8 mouse cellular contexts compared by ENCODE assay signal in genomic region chr7:82868309-82869230, GRCm38 (mm10). TPM values are rescaled to one million over a fixed set of nuclear protein-coding genes. Genes with fewer than 3 reads are reported as not detected.
DNase-seq lines count a peak whose midpoint lies in the region; ATAC-seq and TF ChIP-seq lines count a peak whose summit lies in the region.

No protein-coding gene starts in this region.

- no peak for ATAC-seq in embryonic facial prominence, embryonic 15.5 days (ENCODE audit: insufficient number of reproducible peaks, low FRiP score, low TSS enrichment, low read depth)
- no peak for ATAC-seq in heart, postnatal 0 days (ENCODE audit: insufficient read depth, low read depth)
- no peak for ATAC-seq in lung, embryonic 14.5 days (ENCODE audit: insufficient read depth)

- H3K4me2 ChIP-seq in embryonic facial prominence, embryonic 15.5 days (replicated peaks) = peak overlapping the region; percentile 94
- H3K4me2 ChIP-seq in heart, postnatal 0 days (ENCODE audit: low read depth, low read length) = peak overlapping the region; percentile 94
- peak overlapping the region; percentile 90 for H3K4me2 ChIP-seq in lung, embryonic 14.5 days

- peak; percentile 12 for DNase-seq in adrenal gland, postnatal 25 days
- DNase-seq in heart, postnatal 0 days (ENCODE audit: low spot score) = peak; percentile 31
- peak; percentile 43 to 63 for DNase-seq in layer of hippocampus, adult 18-20 months (ENCODE audit: low spot score in 2 of 2)
- DNase-seq in lung, embryonic 14.5 days = peak; percentile 74
- DNase-seq in ovary, postnatal 14 days (ENCODE audit: low spot score) = peak; percentile 33
- peak; percentile 1 to 3 for DNase-seq in urinary bladder, postnatal 36 days (ENCODE audit: low spot score in 2 of 2)

- no peak for TF ChIP-seq CTCF in E14TG2a.4 (conservative IDR thresholded peaks at IDR 0.05; ENCODE audit: low read length)
- no peak for TF ChIP-seq CTCF in heart, postnatal 0 days (IDR thresholded peaks at IDR 0.05; ENCODE audit: low read depth)
- TF ChIP-seq CTCF in lung, embryonic 14.5 days (IDR thresholded peaks at IDR 0.05; ENCODE audit: low read depth) = no peak

- H3K9ac ChIP-seq in embryonic facial prominence, embryonic 15.5 days = peak overlapping the region; percentile 99
- peak overlapping the region; percentile 79 for H3K9ac ChIP-seq in heart, postnatal 0 days (replicated peaks; ENCODE audit: low read depth, low read length)
- peak overlapping the region; percentile 97 for H3K9ac ChIP-seq in lung, embryonic 14.5 days

- H3K36me3 ChIP-seq in E14TG2a.4 (ENCODE audit: insufficient read depth, low read length) = no peaks in the 10 kb centered on the region
- H3K36me3 ChIP-seq in embryonic facial prominence, embryonic 15.5 days = 0 out of 2 replicates have a peak, but pooled peaks cover 7% of the 10 kb centered on the region
- peaks cover 14% of the 10 kb centered on the region for H3K36me3 ChIP-seq in heart, postnatal 0 days (replicated peaks; ENCODE audit: control insufficient read depth, insufficient read depth, low read length)
- H3K36me3 ChIP-seq in lung, embryonic 14.5 days (ENCODE audit: insufficient read depth) = peaks cover 25% of the 10 kb centered on the region

- WGBS in embryonic facial prominence, embryonic 15.5 days = under 1% methylated on average over 56 of the region's 56 CpGs
- WGBS in heart, postnatal 0 days = 3% methylated on average over 56 of the region's 56 CpGs
- WGBS in lung, embryonic 14.5 days = under 1% methylated on average over 56 of the region's 56 CpGs

- peaks cover 32% of the 10 kb centered on the region for H3K4me1 ChIP-seq in E14TG2a.4 (replicated peaks; ENCODE audit: low read depth, low read length)
- H3K4me1 ChIP-seq in embryonic facial prominence, embryonic 15.5 days = peaks cover 32% of the 10 kb centered on the region
- H3K4me1 ChIP-seq in heart, postnatal 0 days (ENCODE audit: control insufficient read depth, insufficient read depth) = peaks cover 12% of the 10 kb centered on the region; the same call in 1 of the 2 replicates
- peaks cover 3% of the 10 kb centered on the region; the same call in 1 of the 2 replicates for H3K4me1 ChIP-seq in lung, embryonic 14.5 days (ENCODE audit: insufficient read depth)

- peaks cover 46% of the 10 kb centered on the region for H3K27me3 ChIP-seq in E14TG2a.4 (ENCODE audit: insufficient read depth, low read length)
- H3K27me3 ChIP-seq in embryonic facial prominence, embryonic 15.5 days = no peaks in the 10 kb centered on the region
- no peaks in the 10 kb centered on the region for H3K27me3 ChIP-seq in heart, postnatal 0 days (ENCODE audit: control insufficient read depth, insufficient read depth, low read length)
- no peaks in the 10 kb centered on the region for H3K27me3 ChIP-seq in lung, embryonic 14.5 days (ENCODE audit: insufficient read depth, low read length)

- TF ChIP-seq EP300 in heart, postnatal 0 days (IDR thresholded peaks at IDR 0.05; ENCODE audit: low read depth) = no peak

- peak overlapping the region; percentile 99 for H3K27ac ChIP-seq in embryonic facial prominence, embryonic 15.5 days (replicated peaks)
- peak overlapping the region; percentile 96; the same call in 1 of the 2 replicates for H3K27ac ChIP-seq in heart, postnatal 0 days (ENCODE audit: low read depth)
- H3K27ac ChIP-seq in lung, embryonic 14.5 days (ENCODE audit: low read depth) = peak overlapping the region; percentile 99

- H3K9me3 ChIP-seq in E14TG2a.4 (ENCODE audit: low read length) = no peaks in the 10 kb centered on the region
- no peaks in the 10 kb centered on the region for H3K9me3 ChIP-seq in embryonic facial prominence, embryonic 15.5 days (replicated peaks)
- H3K9me3 ChIP-seq in heart, postnatal 0 days (replicated peaks; ENCODE audit: control insufficient read depth, low read length) = no peaks in the 10 kb centered on the region
- no peaks in the 10 kb centered on the region for H3K9me3 ChIP-seq in lung, embryonic 14.5 days (ENCODE audit: low read depth, low read length)

- H3K4me3 ChIP-seq in E14TG2a.4 (replicated peaks; ENCODE audit: low read length) = peak overlapping the region; percentile 95
- peak overlapping the region; percentile 82 for H3K4me3 ChIP-seq in embryonic facial prominence, embryonic 15.5 days (replicated peaks)
- H3K4me3 ChIP-seq in heart, postnatal 0 days (ENCODE audit: low read depth, low read length) = peak overlapping the region; percentile 85
- H3K4me3 ChIP-seq in lung, embryonic 14.5 days (ENCODE audit: low read depth, low read length) = peak overlapping the region; percentile 93

RNA-seq across cellular contexts. Expression of gene Mex3b, which starts 1.4 kb away (rescaled TPM):
- total RNA-seq in adrenal gland, postnatal 25 days (2021) = 2.1 and 3.2 TPM in 2 replicates
- 16.9 and 17.2 TPM in 2 replicates for polyA plus RNA-seq in embryonic facial prominence, embryonic 15.5 days (2015; fragmentation: Nextera tagmentation; extraction: Ambion mirVana)
- total RNA-seq in heart, postnatal 0 days (2014; rRNA removed; ENCODE audit: low replicate concordance) = 14.4 and 15.2 TPM in 2 replicates
- polyA plus RNA-seq in heart, postnatal 0 days (2015; fragmentation: Nextera tagmentation; extraction: Ambion mirVana) = 3.2 and 3.3 TPM in 2 replicates
- total RNA-seq in layer of hippocampus, adult 18-20 months (2021) = 10 to 100 TPM; 21.7 to 22.4 TPM
- polyA plus RNA-seq in lung, embryonic 14.5 days (2014; fragmentation: Nextera tagmentation; extraction: Ambion mirVana) = 17.4 and 17.6 TPM in 2 replicates

Comparison
In these comparisons a context has a peak if more than half of its experiments do, and no peak if none do; other contexts are left out.
1. DNase-seq: peak in every context shown above with its lines; median percentile 74 in lung, embryonic 14.5 days; 53 in layer of hippocampus, adult 18-20 months; 33 in ovary, postnatal 14 days; 31 in heart, postnatal 0 days; 12 in adrenal gland, postnatal 25 days; 2 in urinary bladder, postnatal 36 days.